Mouse (Mus musculus) forebrain, embryonic 12.5 days (tissue): ENCODE measurements around the gene G430095P16Rik. TPM values are rescaled to one million over a fixed set of nuclear protein-coding genes. Genes with fewer than 3 reads are reported as not detected.
A peak's percentile ranks its signal among the peaks of the same experiment; 100 is the strongest.

ENCODE experiments used
- ATAC-seq: fragments of 200-750 bp; cut with Nextera tagmentation; 2 replicates; pipeline ENCODE4 v1.8.0; 2017; ENCODE audit warnings: moderate TSS enrichment; ENCODE audit not compliant: low FRiP score
- H3K27ac ChIP-seq: fragments of 300-500 bp; sonication (generic); 2 replicates; pipeline ENCODE4 v1.5.1; 2016; ENCODE audit warnings: mild to moderate bottlenecking
- H3K27me3 ChIP-seq: fragments of 300-500 bp; sonication (generic); 2 replicates; pipeline ENCODE4 v1.6.1; 2016; ENCODE audit warnings: mild to moderate bottlenecking
- H3K36me3 ChIP-seq: fragments of 300-500 bp; sonication (generic); replicated peaks from 2 replicates; pipeline ENCODE4 v1.6.1; 2016; ENCODE audit warnings: mild to moderate bottlenecking
- H3K4me1 ChIP-seq: fragments of 300-500 bp; sonication (generic); 2 replicates; pipeline ENCODE4 v1.6.1; 2016
- H3K4me2 ChIP-seq: fragments of 300-500 bp; sonication (generic); 2 replicates; pipeline ENCODE4 v1.6.1; 2016; ENCODE audit warnings: mild to moderate bottlenecking, moderate library complexity
- H3K4me3 ChIP-seq: fragments of 300-500 bp; sonication (generic); replicated peaks from 2 replicates; pipeline ENCODE4 v1.5.1; 2016; ENCODE audit warnings: mild to moderate bottlenecking
- H3K9ac ChIP-seq: fragments of 300-500 bp; sonication (generic); 2 replicates; pipeline ENCODE4 v1.6.1; 2016; ENCODE audit warnings: mild to moderate bottlenecking
- H3K9me3 ChIP-seq: fragments of 300-500 bp; sonication (generic); 2 replicates; pipeline ENCODE4 v1.6.1; 2016
- WGBS: fragments of 180-500 bp; shearing (Covaris S2); methylation state at CpG from one replicate; pipeline ENCODE4 v1.1.7; 2016; 5-methylcytosine and 5-hydroxymethylcytosine counted together
- polyA plus RNA-seq: library from polyadenylated mRNA; unstranded; fragments of >200 nt; fragmentation: Nextera tagmentation; extraction: Ambion mirVana; gene quantifications from 2 replicates; pipeline ENCODE4 v1.2.1, GENCODE M21; 2016

Gene G430095P16Rik
- polyA plus RNA-seq, 1 experiment from 2014 or later, result 3.5 TPM

GRCm38 (mm10) chr8:84770100-84770953 is 47.5 kb downstream of the G430095P16Rik start:
- peak overlapping the region; percentile 51 for H3K4me2 ChIP-seq
- H3K9me3 ChIP-seq, result no peaks in the 10 kb centered on the region
- H3K27ac ChIP-seq, result peak overlapping the region; percentile 32; the same call in 1 of the 2 replicates
- H3K4me3 ChIP-seq, result peak overlapping the region; percentile 31
- H3K4me1 ChIP-seq, result peaks cover 73% of the 10 kb centered on the region
- WGBS, result 26% methylated on average over 12 of the region's 12 CpGs
- H3K9ac ChIP-seq, result peak overlapping the region; percentile 47; the same call in 1 of the 2 replicates
- no peak for ATAC-seq
- peaks cover 14% of the 10 kb centered on the region for H3K36me3 ChIP-seq
- H3K27me3 ChIP-seq, result peaks cover 98% of the 10 kb centered on the region

- no peak for ATAC-seq
- Histone ChIP-seq H3K4me1 (peaks cover 72% of the 10 kb centered on the region), H3K9ac (0 out of 2 replicates have a peak overlapping the region, but pooled peaks have one; percentile 47), H3K36me3 (peaks cover 14% of the 10 kb centered on the region), H3K9me3 (no peaks in the 10 kb centered on the region), H3K27ac (peak overlapping the region; percentile 32; the same call in 1 of the 2 replicates), H3K27me3 (peaks cover 99% of the 10 kb centered on the region), H3K4me3 (peak overlapping the region; percentile 31), H3K4me2 (peak overlapping the region; percentile 51)
- 10% methylated on average over 5 of the region's 5 CpGs for WGBS
Measured at GRCm38 (mm10) chr8:84771000-84771687, 48.3 kb downstream of the G430095P16Rik start.

GRCm38 (mm10) chr8:84771941-84772378 is 49.2 kb downstream of the G430095P16Rik start:
- Histone ChIP-seq H3K4me3 (peak overlapping the region; percentile 31), H3K9me3 (no peaks in the 10 kb centered on the region), H3K4me2 (peak overlapping the region; percentile 51), H3K27ac (0 out of 2 replicates have a peak overlapping the region, but pooled peaks have one; percentile 19), H3K36me3 (peaks cover 14% of the 10 kb centered on the region), H3K9ac (peak overlapping the region; percentile 47; the same call in 1 of the 2 replicates), H3K27me3 (peaks cover 99% of the 10 kb centered on the region), H3K4me1 (peaks cover 63% of the 10 kb centered on the region)
- no peak for ATAC-seq
- WGBS, result 2% methylated on average over 34 of the region's 34 CpGs

- Histone ChIP-seq H3K27me3 (peaks cover 99% of the 10 kb centered on the region), H3K9ac (0 out of 2 replicates have a peak overlapping the region, but pooled peaks have one; percentile 47), H3K4me3 (peak overlapping the region; percentile 31), H3K36me3 (peaks cover 11% of the 10 kb centered on the region), H3K4me1 (peaks cover 63% of the 10 kb centered on the region), H3K27ac (0 out of 2 replicates have a peak overlapping the region, but pooled peaks have one; percentile 46), H3K4me2 (peak overlapping the region; percentile 51), H3K9me3 (no peaks in the 10 kb centered on the region)
- no peak for ATAC-seq
- WGBS, result 4% methylated on average over 3 of the region's 3 CpGs
Measured at GRCm38 (mm10) chr8:84772628-84773027, 49.8 kb downstream of the G430095P16Rik start.

- Histone ChIP-seq H3K4me3 (peak overlapping the region; percentile 31), H3K9ac (0 out of 2 replicates have a peak overlapping the region, but pooled peaks have one; percentile 27), H3K4me1 (peaks cover 65% of the 10 kb centered on the region), H3K36me3 (peaks cover 7% of the 10 kb centered on the region), H3K27ac (peak overlapping the region; percentile 85), H3K9me3 (no peaks in the 10 kb centered on the region), H3K27me3 (peaks cover 100% of the 10 kb centered on the region), H3K4me2 (peak overlapping the region; percentile 51)
- WGBS, result under 1% methylated on average over 9 of the region's 9 CpGs
- ATAC-seq, result no peak
Measured at GRCm38 (mm10) chr8:84773304-84773703, 50.5 kb downstream of the G430095P16Rik start.

GRCm38 (mm10) chr8:84773833-84774232 is 51.0 kb downstream of the G430095P16Rik start:
- peak overlapping the region; percentile 31 for H3K4me3 ChIP-seq
- H3K9me3 ChIP-seq, result no peaks in the 10 kb centered on the region
- 0 out of 2 replicates have a peak, but pooled peaks cover 1% of the 10 kb centered on the region for H3K36me3 ChIP-seq
- H3K27ac ChIP-seq, result peak overlapping the region; percentile 85
- ATAC-seq, result peak; percentile 76
- 0 out of 2 replicates have a peak overlapping the region, but pooled peaks have one; percentile 27 for H3K9ac ChIP-seq
- under 1% methylated on average over 13 of the region's 19 CpGs for WGBS
- peaks cover 69% of the 10 kb centered on the region for H3K4me1 ChIP-seq
- H3K4me2 ChIP-seq, result peak overlapping the region; percentile 51
- peaks cover 100% of the 10 kb centered on the region for H3K27me3 ChIP-seq

GRCm38 (mm10) chr8:84774473-84774911 is 51.7 kb downstream of the G430095P16Rik start:
- ATAC-seq, result no peak
- no peaks in the 10 kb centered on the region for H3K36me3 ChIP-seq
- peaks cover 76% of the 10 kb centered on the region for H3K4me1 ChIP-seq
- peak overlapping the region; percentile 51 for H3K4me2 ChIP-seq
- no peaks in the 10 kb centered on the region for H3K9me3 ChIP-seq
- peak overlapping the region; percentile 47; the same call in 1 of the 2 replicates for H3K9ac ChIP-seq
- H3K27ac ChIP-seq, result peak overlapping the region; percentile 85
- H3K4me3 ChIP-seq, result peak overlapping the region; percentile 31
- peaks cover 100% of the 10 kb centered on the region for H3K27me3 ChIP-seq
- 2% methylated on average over 10 of the region's 10 CpGs for WGBS

GRCm38 (mm10) chr8:84775105-84775591 is 52.3 kb downstream of the G430095P16Rik start:
- 4% methylated on average over 13 of the region's 13 CpGs for WGBS
- Histone ChIP-seq H3K36me3 (no peaks in the 10 kb centered on the region), H3K27ac (peak overlapping the region; percentile 85), H3K4me1 (peaks cover 77% of the 10 kb centered on the region), H3K9me3 (no peaks in the 10 kb centered on the region), H3K9ac (peak overlapping the region; percentile 47), H3K27me3 (peaks cover 100% of the 10 kb centered on the region), H3K4me3 (peak overlapping the region; percentile 13), H3K4me2 (peak overlapping the region; percentile 51)
- no peak for ATAC-seq

GRCm38 (mm10) chr8:84775621-84776113 is 52.9 kb downstream of the G430095P16Rik start:
- H3K9ac ChIP-seq, result peak overlapping the region; percentile 47; the same call in 1 of the 2 replicates
- H3K4me2 ChIP-seq, result peak overlapping the region; percentile 51; the same call in 1 of the 2 replicates

More at GRCm38 (mm10) chr8:84775621-84776113, 52.9 kb downstream of the G430095P16Rik start:
- H3K4me1 ChIP-seq, result peaks cover 72% of the 10 kb centered on the region
- H3K4me3 ChIP-seq, result no peak overlapping the region; the same call in 1 of the 2 replicates
- H3K27ac ChIP-seq, result peak overlapping the region; percentile 85
- ATAC-seq, result no peak
- no peaks in the 10 kb centered on the region for H3K9me3 ChIP-seq
- WGBS, result 7% methylated on average over 7 of the region's 7 CpGs
- peaks cover 100% of the 10 kb centered on the region for H3K27me3 ChIP-seq
- no peaks in the 10 kb centered on the region for H3K36me3 ChIP-seq
